27 mouse cellular contexts compared by ENCODE assay signal in genomic region chr9:99239256-99239655, GRCm38 (mm10). TPM values are rescaled to one million over a fixed set of nuclear protein-coding genes. Genes with fewer than 3 reads are reported as not detected.
DNase-seq lines count a peak whose midpoint lies in the region; ATAC-seq and TF ChIP-seq lines count a peak whose summit lies in the region.
"Had no signal": no experiment of that assay in that cellular context is flagged by ENCODE, and none has a peak within 500 bp of the region (broad histone marks: within the 10 kb centered on the region; RNA-seq: fewer than 3 reads in every experiment).

No protein-coding gene starts in this region.

- H3K36me3 ChIP-seq in midbrain, postnatal 0 days (ENCODE audit: insufficient read depth, low read length), result no peaks in the 10 kb centered on the region
- H3K36me3 ChIP-seq in forebrain, embryonic 10.5 days (replicated peaks), result no peaks in the 10 kb centered on the region
- H3K36me3 ChIP-seq in forebrain, embryonic 15.5 days, result no peaks in the 10 kb centered on the region
- H3K36me3 ChIP-seq: embryonic facial prominence, embryonic 10.5 days; G1E; heart, embryonic 15.5 days; hindbrain, embryonic 13.5 days had no signal

- H3K9ac ChIP-seq in midbrain, postnatal 0 days (replicated peaks; ENCODE audit: low read length, poor library complexity, severe bottlenecking), result no peak overlapping the region
- no peak overlapping the region for H3K9ac ChIP-seq in forebrain, embryonic 15.5 days (replicated peaks)
- H3K9ac ChIP-seq: heart, embryonic 15.5 days; hindbrain, embryonic 13.5 days had no signal

- no peaks in the 10 kb centered on the region for H3K27me3 ChIP-seq in midbrain, postnatal 0 days (ENCODE audit: insufficient read depth, low read length)
- H3K27me3 ChIP-seq in forebrain, embryonic 10.5 days (ENCODE audit: poor library complexity, severe bottlenecking), result peaks cover 7% of the 10 kb centered on the region; the same call in 1 of the 2 replicates
- no peaks in the 10 kb centered on the region for H3K27me3 ChIP-seq in forebrain, embryonic 15.5 days
- H3K27me3 ChIP-seq: heart, embryonic 15.5 days; hindbrain, embryonic 13.5 days; Patski had no signal

- H3K4me1 ChIP-seq in midbrain, postnatal 0 days (ENCODE audit: insufficient read depth, low read length), result no peaks in the 10 kb centered on the region
- peaks cover 14% of the 10 kb centered on the region for H3K4me1 ChIP-seq in forebrain, embryonic 10.5 days
- H3K4me1 ChIP-seq in forebrain, embryonic 15.5 days, result peaks cover 13% of the 10 kb centered on the region

- no peak overlapping the region for H3K4me2 ChIP-seq in midbrain, postnatal 0 days (ENCODE audit: low read depth, low read length, poor library complexity, severe bottlenecking)
- H3K4me2 ChIP-seq in forebrain, embryonic 15.5 days (replicated peaks), result no peak overlapping the region
- H3K4me2 ChIP-seq: heart, embryonic 11.5 days; heart, embryonic 15.5 days; hindbrain, embryonic 13.5 days had no signal

- no peaks in the 10 kb centered on the region for H3K9me3 ChIP-seq in midbrain, postnatal 0 days (ENCODE audit: low read length)
- no peaks in the 10 kb centered on the region for H3K9me3 ChIP-seq in forebrain, embryonic 10.5 days
- H3K9me3 ChIP-seq in forebrain, embryonic 15.5 days, result no peaks in the 10 kb centered on the region
- H3K9me3 ChIP-seq: embryonic facial prominence, embryonic 10.5 days; G1E; heart, embryonic 15.5 days; hindbrain, embryonic 13.5 days had no signal

- H3K27ac ChIP-seq in midbrain, postnatal 0 days (ENCODE audit: low read depth, low read length), result no peak overlapping the region
- H3K27ac ChIP-seq in forebrain, embryonic 10.5 days, result no peak overlapping the region
- no peak overlapping the region for H3K27ac ChIP-seq in forebrain, embryonic 15.5 days (replicated peaks)
- H3K27ac ChIP-seq: embryonic facial prominence, embryonic 10.5 days; heart, adult 2 months; heart, embryonic 15.5 days; hindbrain, embryonic 13.5 days; hindbrain, postnatal 0 days had no signal

- no peak for TF ChIP-seq CTCF in midbrain, postnatal 0 days (IDR thresholded peaks at IDR 0.05)

- WGBS in midbrain, postnatal 0 days, result 95% methylated on average over 1 of the region's 1 CpGs
- WGBS in forebrain, embryonic 10.5 days, result 82% methylated on average over 1 of the region's 1 CpGs
- WGBS in forebrain, embryonic 15.5 days, result 69% methylated on average over 1 of the region's 1 CpGs

- peak; percentile 33 for DNase-seq in 416B (ENCODE audit: low read depth)
- DNase-seq in adipocyte (ENCODE audit: low spot score), result peak; percentile 34
- DNase-seq in adrenal gland, postnatal 14 days, result peak; percentile 31
- no peak for DNase-seq in midbrain, postnatal 0 days (ENCODE audit: low spot score)
- DNase-seq in forebrain, embryonic 10.5 days (ENCODE audit: extremely low spot score, low spot score), result no peak
- DNase-seq: B cell, adult 2 months; cerebellum, adult 2 months; cerebellum, postnatal 10 days; heart, adult 2 months; heart, postnatal 14 days; kidney, adult 11 months had no signal

- no peak for ATAC-seq in midbrain, postnatal 0 days (ENCODE audit: low FRiP score)
- ATAC-seq in forebrain, embryonic 15.5 days (replicated peaks), result no peak
- ATAC-seq: activated CD4-positive, CD25-positive, alpha-beta regulatory T cell, adult 4 months; CD4-positive, CD25-positive, alpha-beta regulatory T cell, adult 4 months; forebrain, embryonic 14.5 days; hindbrain, postnatal 0 days; Patski had no signal

- no peak overlapping the region for H3K4me3 ChIP-seq in midbrain, postnatal 0 days (ENCODE audit: low read depth, low read length)
- no peak overlapping the region for H3K4me3 ChIP-seq in forebrain, embryonic 10.5 days
- no peak overlapping the region for H3K4me3 ChIP-seq in forebrain, embryonic 15.5 days
- H3K4me3 ChIP-seq: embryonic facial prominence, embryonic 10.5 days; heart, adult 2 months; heart, embryonic 15.5 days; hindbrain, embryonic 13.5 days had no signal

RNA-seq across cellular contexts. Expression of gene Faiml, which starts 2.2 kb away (rescaled TPM):
- not detected in 2 replicates for total RNA-seq in adrenal gland, postnatal 14 days (2021)
- total RNA-seq in midbrain, postnatal 0 days (2014; rRNA removed), result not detected in 2 replicates
- not detected in 2 replicates for polyA plus RNA-seq in midbrain, postnatal 0 days (2015; fragmentation: Nextera tagmentation; extraction: Ambion mirVana)
- not detected in 2 replicates for polyA plus RNA-seq in forebrain, embryonic 10.5 days (2016; fragmentation: Nextera tagmentation; extraction: Ambion mirVana)
- polyA plus RNA-seq in forebrain, embryonic 15.5 days (2015; fragmentation: Nextera tagmentation; extraction: Ambion mirVana), result not detected in 2 replicates
- total RNA-seq: G1E; gastrocnemius, adult 8-10 months; gastrocnemius, postnatal 4 days; heart, adult 2 months; heart, postnatal 14 days; hematopoietic stem cell, adult 5-6 weeks; hindbrain, postnatal 0 days had no signal
- polyA plus RNA-seq: activated CD4-positive, CD25-positive, alpha-beta regulatory T cell, adult 4 months; CD4-positive, CD25-positive, alpha-beta regulatory T cell, adult 4 months; cerebellum, adult 2 months; embryonic facial prominence, embryonic 10.5 days; embryonic facial prominence, embryonic 14.5 days; forebrain, embryonic 14.5 days; G1E; heart, adult 2 months; heart, embryonic 11.5 days; heart, embryonic 15.5 days; hindbrain, embryonic 13.5 days; hindbrain, postnatal 0 days; intestine, embryonic 14.5 days had no signal

RNA-seq across cellular contexts. Expression of gene Cep70, which starts 3.9 kb away (rescaled TPM):
- 8.4 and 9.9 TPM in 2 replicates for total RNA-seq in adrenal gland, postnatal 14 days (2021)
- 31.8 and 36.6 TPM in 2 replicates for total RNA-seq in midbrain, postnatal 0 days (2014; rRNA removed)
- polyA plus RNA-seq in midbrain, postnatal 0 days (2015; fragmentation: Nextera tagmentation; extraction: Ambion mirVana), result 43.4 and 50.8 TPM in 2 replicates
- polyA plus RNA-seq in forebrain, embryonic 10.5 days (2016; fragmentation: Nextera tagmentation; extraction: Ambion mirVana), result 39.3 and 40.3 TPM in 2 replicates
- 77.7 and 78.8 TPM in 2 replicates for polyA plus RNA-seq in forebrain, embryonic 15.5 days (2015; fragmentation: Nextera tagmentation; extraction: Ambion mirVana)

Comparison
In these comparisons a context has a peak if more than half of its experiments do, and no peak if none do; other contexts are left out.
1. DNase-seq: peak in 416B (single experiment), adipocyte (single experiment) and adrenal gland, postnatal 14 days (single experiment); none in midbrain, postnatal 0 days (single experiment) and forebrain, embryonic 10.5 days (single experiment).